Mouse (Mus musculus): Measurements from ENCODE around the gene Olfr723. TPM values are rescaled to one million over a fixed set of nuclear protein-coding genes. Genes with fewer than 3 reads are reported as not detected.
"Not testable (repeated sequence)": the region's sequence is repeated elsewhere in the genome, so short reads cannot be mapped to it uniquely, and the experiment has no call there.

Gene Olfr723
- polyA plus RNA-seq (2016; fragmentation: Nextera tagmentation; extraction: Ambion mirVana): not detected in 2 replicates

GRCm38 (mm10) chr14:49931687-49932086 is at the start of gene Olfr723:
Gene Olfr723, minus strand, starts transcription at chr14:49931787.
- H3K27me3 ChIP-seq; ATAC-seq (ENCODE audit: low FRiP score); H3K4me1 ChIP-seq; H3K4me3 ChIP-seq; H3K9ac ChIP-seq; H3K9me3 ChIP-seq (replicated peaks); H3K4me2 ChIP-seq (replicated peaks); H3K36me3 ChIP-seq; H3K27ac ChIP-seq: not testable (repeated sequence)

- not testable (repeated sequence) for H3K27ac ChIP-seq; H3K4me2 ChIP-seq (replicated peaks); H3K27me3 ChIP-seq; H3K36me3 ChIP-seq; H3K4me1 ChIP-seq; H3K4me3 ChIP-seq; H3K9me3 ChIP-seq (replicated peaks); ATAC-seq (ENCODE audit: low FRiP score); H3K9ac ChIP-seq
- 71% methylated on average over 1 of the region's 1 CpGs for WGBS
These were observed 31.6 kb upstream of the Olfr723 start, which contains the start of gene Olfr724 for GRCm38 (mm10) chr14:49963174-49963573. Gene Olfr724, minus strand, starts transcription at chr14:49963274.

- Histone ChIP-seq H3K27ac (no peak overlapping the region), H3K4me2 (replicated peaks) (no peak overlapping the region), H3K27me3 (no peaks in the 10 kb centered on the region), H3K4me1 (no peaks in the 10 kb centered on the region), H3K9ac (no peak overlapping the region), H3K4me3 (no peak overlapping the region), H3K36me3 (no peaks in the 10 kb centered on the region), H3K9me3 (replicated peaks) (no peaks in the 10 kb centered on the region)
- ATAC-seq (ENCODE audit: low FRiP score): no peak
- 54% methylated on average over 2 of the region's 2 CpGs for whole genome bisulfite sequencing
These were observed 24.3 kb upstream of the Olfr723 start for GRCm38 (mm10) chr14:49955890-49956289.

- no peak within 1 kb of the TSS for H3K27ac ChIP-seq
- H3K9ac ChIP-seq: no peak within 1 kb of the TSS
- H3K9me3 ChIP-seq (replicated peaks): no peaks in the 10 kb centered on the region
- no peak within 1 kb of the TSS for H3K4me2 ChIP-seq (replicated peaks)
- H3K4me1 ChIP-seq: no peaks in the 10 kb centered on the region
- no peaks in the 10 kb centered on the region for H3K36me3 ChIP-seq
- H3K27me3 ChIP-seq: no peaks in the 10 kb centered on the region
- H3K4me3 ChIP-seq: no peak within 1 kb of the TSS
- no peak for ATAC-seq (ENCODE audit: low FRiP score)
These were observed 29.7 kb downstream of the Olfr723 start, which contains the start of gene Olfr722 for GRCm38 (mm10) chr14:49901899-49902298. Gene Olfr722, minus strand, starts transcription at chr14:49901999.

Other genes with a start within 250 kb of the Olfr723 start
- 41.1 and 41.4 TPM in 2 replicates for gene Armh4, start 148.4 kb downstream of the Olfr723 start, polyA plus RNA-seq (2016; fragmentation: Nextera tagmentation; extraction: Ambion mirVana)
- not detected in 2 replicates for gene Olfr722, start 29.8 kb downstream of the Olfr723 start, polyA plus RNA-seq (2016; fragmentation: Nextera tagmentation; extraction: Ambion mirVana)
- gene Olfr724, start 31.5 kb upstream of the Olfr723 start, polyA plus RNA-seq (2016; fragmentation: Nextera tagmentation; extraction: Ambion mirVana): not detected in 2 replicates
- gene Olfr725, start 108.6 kb upstream of the Olfr723 start, polyA plus RNA-seq (2016; fragmentation: Nextera tagmentation; extraction: Ambion mirVana): not detected in 2 replicates
- gene Olfr726, start 159.2 kb upstream of the Olfr723 start, polyA plus RNA-seq (2016; fragmentation: Nextera tagmentation; extraction: Ambion mirVana): not detected in 2 replicates
- not detected in 2 replicates for gene Olfr727, start 191.4 kb upstream of the Olfr723 start, polyA plus RNA-seq (2016; fragmentation: Nextera tagmentation; extraction: Ambion mirVana)
- gene Olfr728, start 210.9 kb upstream of the Olfr723 start, polyA plus RNA-seq (2016; fragmentation: Nextera tagmentation; extraction: Ambion mirVana): not detected in 2 replicates
- not detected in 2 replicates for gene Olfr729, start 221.1 kb upstream of the Olfr723 start, polyA plus RNA-seq (2016; fragmentation: Nextera tagmentation; extraction: Ambion mirVana)